Mouse (Mus musculus) midbrain, embryonic 14.5 days (tissue): ENCODE measurements around the gene Aloxe3. TPM values are rescaled to one million over a fixed set of nuclear protein-coding genes. Genes with fewer than 3 reads are reported as not detected.

Experiments used
- ATAC-seq: fragments of 200-750 bp; cut with Nextera tagmentation; 2 replicates; pipeline ENCODE4 v1.8.0; 2017; ENCODE audit warnings: moderate number of reproducible peaks, moderate library complexity; ENCODE audit not compliant: low FRiP score, low TSS enrichment
- DNase-seq: peaks from one replicate; pipeline ENCODE4 v3.0.0-alpha.2; 2015
- H3K27ac ChIP-seq: fragments of 300-500 bp; sonication (generic); replicated peaks from 2 replicates; pipeline ENCODE4 v1.5.1; 2014; ENCODE audit warnings: mild to moderate bottlenecking, low read depth, low read length, moderate library complexity
- H3K27me3 ChIP-seq: fragments of 300-500 bp; sonication (generic); 2 replicates; pipeline ENCODE4 v1.6.1; 2014; ENCODE audit warnings: low read length, control low read depth, mixed read lengths; ENCODE audit not compliant: control insufficient read depth, insufficient read depth
- H3K36me3 ChIP-seq: fragments of 300-500 bp; sonication (generic); 2 replicates; pipeline ENCODE4 v1.6.1; 2014; ENCODE audit warnings: low read length, control low read depth; ENCODE audit not compliant: control insufficient read depth, insufficient read depth
- H3K4me1 ChIP-seq: fragments of 300-500 bp; sonication (generic); 2 replicates; pipeline ENCODE4 v1.6.1; 2014; ENCODE audit warnings: mild to moderate bottlenecking, antibody characterized with exemption, low read length, control low read depth; ENCODE audit not compliant: control insufficient read depth, insufficient read depth
- H3K4me2 ChIP-seq: fragments of 300-500 bp; sonication (generic); 2 replicates; pipeline ENCODE4 v1.6.1; 2014; ENCODE audit warnings: mild to moderate bottlenecking, low read length, moderate library complexity
- H3K4me3 ChIP-seq: fragments of 300-500 bp; sonication (generic); replicated peaks from 2 replicates; pipeline ENCODE4 v1.5.1; 2014; ENCODE audit warnings: low read depth, low read length
- H3K9ac ChIP-seq: fragments of 300-500 bp; sonication (generic); replicated peaks from 2 replicates; pipeline ENCODE4 v1.6.1; 2014; ENCODE audit warnings: mild to moderate bottlenecking, low read length, moderate library complexity
- H3K9me3 ChIP-seq: fragments of 300-500 bp; sonication (generic); 2 replicates; pipeline ENCODE4 v1.6.1; 2016; ENCODE audit warnings: low read length, control low read depth, mixed read lengths; ENCODE audit not compliant: control insufficient read depth
- WGBS: fragments of 180-500 bp; shearing (Covaris S2); extraction: QIAGEN DNeasy Blood & Tissue Kit; methylation state at CpG from one replicate; pipeline ENCODE4 v1.1.7; 2014; 5-methylcytosine and 5-hydroxymethylcytosine counted together
- polyA plus RNA-seq: library from polyadenylated mRNA; unstranded; fragments of >200 nt; fragmentation: Nextera tagmentation; extraction: Ambion mirVana; gene quantifications from 2 replicates; pipeline ENCODE4 v1.2.1, GENCODE M21; 2014

The Aloxe3 gene
- polyA plus RNA-seq, 1 experiment from 2014 or later, result 3.2 TPM

DNA sequence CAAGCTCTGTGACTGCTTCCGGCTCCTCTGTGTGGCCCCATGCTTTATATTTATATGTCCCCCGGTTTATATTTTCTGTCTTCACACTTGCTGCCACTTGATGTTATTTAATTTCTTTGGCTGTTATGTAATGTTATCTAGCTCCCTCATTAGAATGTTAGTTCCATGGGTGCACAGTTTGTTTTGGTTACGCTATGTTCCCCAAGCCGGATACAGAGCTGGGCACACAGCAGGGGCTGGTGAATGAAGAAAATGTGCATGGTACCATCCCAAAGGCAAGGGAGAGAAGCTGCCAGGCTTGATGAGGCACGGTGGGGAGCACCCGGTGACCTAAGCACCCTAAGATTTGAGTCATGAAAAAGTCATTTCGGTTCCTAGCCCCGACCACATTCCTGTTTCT is 28.1 kb downstream of the Aloxe3 start:
- no peak overlapping the region for H3K4me2 ChIP-seq
- no peaks in the 10 kb centered on the region for H3K27me3 ChIP-seq
- H3K4me1 ChIP-seq, result peaks cover 8% of the 10 kb centered on the region; the same call in 1 of the 2 replicates
- DNase-seq, result no peak
- no peak for ATAC-seq
- no peak overlapping the region for H3K4me3 ChIP-seq
- H3K9me3 ChIP-seq, result no peaks in the 10 kb centered on the region
- H3K36me3 ChIP-seq, result no peaks in the 10 kb centered on the region
- H3K27ac ChIP-seq, result no peak overlapping the region
- 88% methylated on average over 8 of the region's 8 CpGs for WGBS
- no peak overlapping the region for H3K9ac ChIP-seq

DNA sequence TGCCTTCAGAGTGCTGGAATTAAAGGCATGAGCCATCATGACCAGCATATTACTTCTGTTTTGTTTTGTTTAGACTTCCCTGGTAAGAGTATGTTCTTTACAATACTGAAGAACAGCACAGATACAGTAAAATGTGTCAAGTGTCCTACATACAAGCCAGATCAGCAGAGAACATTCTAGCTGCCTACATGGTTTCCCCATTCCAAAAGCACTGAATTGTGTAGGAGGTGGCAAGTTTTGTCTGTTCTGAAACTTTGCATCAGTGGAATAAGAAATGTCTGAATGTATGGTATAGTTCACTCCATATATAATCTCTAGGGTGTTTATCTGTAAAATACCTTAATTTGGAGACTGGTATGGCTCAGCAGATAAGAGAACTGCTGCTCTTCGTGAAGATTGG is 29.7 kb downstream of the Aloxe3 start:
- no peak for DNase-seq
- Histone ChIP-seq H3K27me3 (no peaks in the 10 kb centered on the region), H3K9me3 (no peaks in the 10 kb centered on the region), H3K9ac (no peak overlapping the region), H3K4me2 (no peak overlapping the region), H3K27ac (no peak overlapping the region), H3K36me3 (no peaks in the 10 kb centered on the region), H3K4me3 (no peak overlapping the region), H3K4me1 (peaks cover 8% of the 10 kb centered on the region; the same call in 1 of the 2 replicates)
- ATAC-seq, result no peak
- 72% methylated on average over 1 of the region's 1 CpGs for WGBS

DNA sequence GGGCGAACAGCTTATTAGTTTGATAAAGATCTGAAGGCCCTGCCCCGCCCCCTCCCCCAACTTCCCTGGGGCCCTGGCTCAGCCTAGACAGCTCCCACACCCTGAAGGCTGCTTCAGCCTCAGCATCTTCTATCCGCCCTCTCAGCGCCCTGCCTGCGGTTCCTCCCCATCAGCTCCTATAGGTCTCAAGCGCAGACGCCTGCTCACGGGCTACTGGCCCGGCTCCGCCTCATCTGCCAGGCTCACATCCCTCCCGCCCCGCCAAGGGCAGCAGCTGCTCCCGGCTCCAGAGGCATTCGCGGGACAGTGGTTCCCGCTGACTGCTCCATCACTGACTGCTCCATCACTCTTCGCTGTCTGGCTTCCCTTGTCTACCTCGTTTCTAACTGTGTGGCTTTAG is 31.1 kb downstream of the Aloxe3 start, which contains the start of gene Alox12b:
Gene Alox12b (plus strand): TSS at position 190 of the 400 bp plus-strand sequence.
- Histone ChIP-seq H3K36me3 (no peaks in the 10 kb centered on the region), H3K27me3 (no peaks in the 10 kb centered on the region), H3K9me3 (no peaks in the 10 kb centered on the region), H3K4me3 (peak within 1 kb of the TSS; percentile 24), H3K9ac (peak within 1 kb of the TSS; percentile 39; the same call in 1 of the 2 replicates), H3K4me2 (peak within 1 kb of the TSS; percentile 50), H3K27ac (no peak within 1 kb of the TSS), H3K4me1 (peaks cover 8% of the 10 kb centered on the region; the same call in 1 of the 2 replicates)
- 2% methylated on average over 18 of the region's 18 CpGs for WGBS
- ATAC-seq, result no peak
- DNase-seq, result peak; percentile 70

DNA sequence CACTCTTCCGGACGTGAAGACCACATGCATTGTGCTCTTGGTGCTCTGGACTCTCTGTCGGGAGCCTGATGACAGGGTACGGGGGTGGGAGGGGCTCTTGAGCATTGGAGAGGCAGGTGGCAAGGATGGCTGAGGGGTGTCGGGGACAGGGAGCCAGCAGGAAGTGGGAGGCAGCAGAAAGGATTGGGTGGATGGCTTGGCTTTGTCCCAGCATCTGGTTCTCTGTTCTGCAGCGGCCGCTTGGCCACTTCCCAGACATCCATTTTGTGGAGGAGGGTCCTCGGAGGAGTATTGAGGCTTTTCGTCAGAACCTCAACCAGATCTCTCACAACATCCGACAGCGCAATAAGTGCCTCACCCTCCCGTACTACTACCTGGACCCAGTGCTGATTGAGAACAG is 43.6 kb downstream of the Aloxe3 start:
- H3K27me3 ChIP-seq, result no peaks in the 10 kb centered on the region
- H3K9ac ChIP-seq, result no peak overlapping the region
- no peak overlapping the region for H3K27ac ChIP-seq
- 92% methylated on average over 12 of the region's 12 CpGs for WGBS
- no peaks in the 10 kb centered on the region for H3K4me1 ChIP-seq
- no peaks in the 10 kb centered on the region for H3K9me3 ChIP-seq
- no peak overlapping the region for H3K4me3 ChIP-seq
- no peak overlapping the region for H3K4me2 ChIP-seq
- DNase-seq (no peak), ATAC-seq (no peak)
- no peaks in the 10 kb centered on the region for H3K36me3 ChIP-seq

DNA sequence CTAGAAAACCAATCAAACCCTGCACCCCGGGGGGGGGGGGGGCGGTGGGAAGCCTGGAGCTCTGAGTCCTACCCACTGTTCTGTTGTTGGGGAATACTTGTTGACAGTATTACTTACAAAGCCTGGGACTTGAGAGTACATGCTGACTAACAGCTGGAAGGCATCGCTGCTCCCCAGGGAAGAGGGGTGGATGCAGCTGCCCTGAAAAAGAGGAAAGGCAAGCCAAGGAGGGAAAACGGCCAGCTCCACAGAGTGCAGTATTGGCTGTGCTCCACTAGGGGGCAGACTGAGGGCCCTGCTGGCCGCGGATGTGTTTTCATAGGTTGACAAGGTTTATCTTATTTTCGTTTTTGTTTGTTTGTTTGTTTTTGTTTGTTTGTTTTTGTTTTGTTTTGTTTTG is 45.9 kb downstream of the Aloxe3 start:
- 30% methylated on average over 7 of the region's 7 CpGs for WGBS
- Histone ChIP-seq H3K4me2 (no peak overlapping the region), H3K36me3 (no peaks in the 10 kb centered on the region), H3K9me3 (no peaks in the 10 kb centered on the region), H3K27me3 (no peaks in the 10 kb centered on the region), H3K9ac (no peak overlapping the region), H3K4me1 (no peaks in the 10 kb centered on the region), H3K27ac (no peak overlapping the region), H3K4me3 (no peak overlapping the region)
- ATAC-seq (no peak), DNase-seq (peak; percentile 73)

DNA sequence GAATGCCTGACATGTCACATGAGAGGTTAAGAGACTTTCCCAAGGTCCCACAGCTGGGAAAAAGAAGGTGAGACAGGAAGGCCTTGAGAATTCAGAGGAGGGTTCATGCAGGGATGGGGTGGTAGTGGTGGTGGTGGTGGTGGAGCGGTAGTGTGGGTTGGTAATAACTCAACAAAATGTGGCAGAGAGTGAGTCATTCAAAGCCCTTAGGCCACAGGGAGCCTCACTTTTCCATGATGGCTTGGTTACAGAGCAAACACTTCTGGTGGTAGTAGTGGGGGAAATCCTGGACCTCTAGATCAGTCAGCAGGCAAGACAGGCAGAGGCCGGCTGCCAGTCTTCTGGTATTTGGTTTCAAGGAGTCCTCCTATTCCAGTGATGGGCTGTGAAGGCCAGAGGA is 46.9 kb downstream of the Aloxe3 start:
- H3K36me3 ChIP-seq, result no peaks in the 10 kb centered on the region
- no peaks in the 10 kb centered on the region for H3K4me1 ChIP-seq
- ATAC-seq, result no peak
- DNase-seq, result no peak
- no peaks in the 10 kb centered on the region for H3K9me3 ChIP-seq
- no peak overlapping the region for H3K27ac ChIP-seq
- no peaks in the 10 kb centered on the region for H3K27me3 ChIP-seq
- WGBS, result 95% methylated on average over 2 of the region's 2 CpGs
- no peak overlapping the region for H3K9ac ChIP-seq
- H3K4me2 ChIP-seq, result no peak overlapping the region
- no peak overlapping the region for H3K4me3 ChIP-seq

DNA sequence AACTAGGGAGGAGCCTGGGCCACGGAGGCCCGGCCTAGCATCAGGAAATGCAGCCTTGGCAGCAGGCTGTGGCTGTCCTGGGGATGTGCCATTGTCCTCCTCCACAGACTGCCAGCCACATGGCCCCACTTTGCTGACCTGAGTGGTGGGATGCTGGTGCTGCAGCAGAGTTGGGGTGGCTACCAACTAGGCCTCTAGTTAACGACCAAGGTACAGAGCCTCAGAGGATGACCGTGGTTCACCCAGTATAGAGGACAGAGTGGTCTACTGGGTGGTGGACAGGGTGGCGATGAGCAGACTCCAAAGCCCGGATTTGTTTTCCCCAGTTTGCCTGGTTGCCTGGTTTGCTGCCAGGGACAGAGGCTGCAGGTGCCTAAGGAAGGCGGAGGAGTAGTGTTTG is 49.0 kb downstream of the Aloxe3 start:
- no peak for DNase-seq
- Histone ChIP-seq H3K4me3 (no peak overlapping the region), H3K9me3 (no peaks in the 10 kb centered on the region), H3K4me2 (no peak overlapping the region), H3K4me1 (no peaks in the 10 kb centered on the region), H3K9ac (no peak overlapping the region), H3K36me3 (no peaks in the 10 kb centered on the region), H3K27ac (no peak overlapping the region), H3K27me3 (no peaks in the 10 kb centered on the region)
- no peak for ATAC-seq
- 88% methylated on average over 7 of the region's 7 CpGs for WGBS

DNA sequence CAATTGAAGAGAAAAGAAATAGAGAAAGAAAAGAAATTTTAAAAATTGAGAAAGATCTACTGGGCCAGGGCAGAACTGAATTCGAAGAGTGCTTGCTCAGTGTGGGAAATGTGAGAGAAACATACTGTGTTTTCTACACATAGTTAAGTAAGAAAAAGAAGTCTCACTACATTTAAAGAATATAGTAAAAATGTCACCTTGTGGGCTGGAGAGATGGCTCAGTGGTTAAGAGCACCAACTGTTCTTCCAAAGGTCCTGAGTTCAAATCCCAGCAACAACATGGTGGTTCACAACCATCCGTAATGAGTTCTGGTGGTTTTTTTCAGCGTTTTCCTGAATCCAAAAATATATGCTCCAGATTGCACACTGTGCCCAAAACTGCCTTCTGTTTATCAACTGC is 52.8 kb downstream of the Aloxe3 start:
- H3K36me3 ChIP-seq, result no peaks in the 10 kb centered on the region
- no peak for ATAC-seq

DNA sequence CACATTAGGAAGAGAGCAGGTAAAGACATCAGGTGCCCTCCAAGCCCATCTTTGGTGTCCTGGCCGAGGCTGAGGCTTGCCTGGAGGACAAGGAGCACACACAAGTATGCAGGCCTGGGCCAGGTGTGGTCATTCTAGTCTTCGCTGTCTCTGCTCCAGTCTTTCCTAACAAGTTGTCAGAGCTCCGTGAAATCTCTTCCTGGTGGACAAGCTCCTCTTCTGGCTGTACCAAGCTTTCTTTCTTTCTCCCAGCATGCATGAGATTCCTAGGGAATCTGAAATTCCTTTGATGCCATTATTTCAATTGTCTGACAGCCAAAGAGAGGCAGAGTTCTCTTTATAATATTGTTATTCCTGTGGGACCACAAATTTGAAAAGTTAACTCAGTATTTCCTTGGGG is 53.8 kb downstream of the Aloxe3 start:
- H3K4me2 ChIP-seq, result no peak overlapping the region
- H3K27ac ChIP-seq, result no peak overlapping the region
- no peaks in the 10 kb centered on the region for H3K9me3 ChIP-seq
- no peak overlapping the region for H3K9ac ChIP-seq
- WGBS, result 42% methylated on average over 3 of the region's 3 CpGs
- DNase-seq, result no peak
- ATAC-seq, result no peak
- no peaks in the 10 kb centered on the region for H3K4me1 ChIP-seq
- H3K36me3 ChIP-seq, result no peaks in the 10 kb centered on the region
- H3K27me3 ChIP-seq, result no peaks in the 10 kb centered on the region
- no peak overlapping the region for H3K4me3 ChIP-seq

More for the DNA sequence above, 52.8 kb downstream of the Aloxe3 start:
- Histone ChIP-seq H3K27me3 (no peaks in the 10 kb centered on the region), H3K4me1 (no peaks in the 10 kb centered on the region), H3K4me2 (no peak overlapping the region), H3K9ac (no peak overlapping the region), H3K27ac (no peak overlapping the region), H3K9me3 (no peaks in the 10 kb centered on the region), H3K4me3 (no peak overlapping the region)
- WGBS, result 87% methylated on average over 3 of the region's 3 CpGs
- DNase-seq, result no peak
